Mouse (Mus musculus): ENCODE measurements at regions not wholly inside any gene's neighbourhood (a gene's known extent, or its start where the extent isn't known, plus 50 kb on each side); places are given as distances from the start of the nearest gene placed in this dataset.

- H3K36me3 ChIP-seq (ENCODE audit: control insufficient read depth, insufficient read depth, low read length): no peaks in the 10 kb centered on the region
- WGBS: 64% methylated on average over 5 of the region's 5 CpGs
- no peak overlapping the region for H3K4me3 ChIP-seq (ENCODE audit: low read depth, low read length)
- DNase-seq (ENCODE audit: low spot score) (peak; percentile 50), ATAC-seq (ENCODE audit: low FRiP score, low TSS enrichment) (0 out of 2 replicates have a peak, but pooled peaks have one; percentile 49)
- TF ChIP-seq EP300 (optimal IDR thresholded peaks at IDR 0.05) (no peak), CTCF (IDR thresholded peaks at IDR 0.05; ENCODE audit: low read depth) (no peak)
- no peak overlapping the region for H3K27ac ChIP-seq (replicated peaks)
- no peaks in the 10 kb centered on the region for H3K4me1 ChIP-seq (replicated peaks; ENCODE audit: control insufficient read depth, insufficient read depth)
- H3K9me3 ChIP-seq (ENCODE audit: control insufficient read depth, low read length): no peaks in the 10 kb centered on the region
- H3K4me2 ChIP-seq (replicated peaks; ENCODE audit: low read depth): no peak overlapping the region
- no peak overlapping the region for H3K9ac ChIP-seq (ENCODE audit: low read length)
- H3K27me3 ChIP-seq (ENCODE audit: control insufficient read depth, insufficient read depth, low read length): no peaks in the 10 kb centered on the region
Measured at GRCm38 (mm10) chr14:60495441-60495840, 122.4 kb downstream of the Amer2 start.

GRCm38 (mm10) chr14:60502552-60502951 is 129.5 kb downstream of the Amer2 start:
- ATAC-seq (ENCODE audit: low FRiP score, low TSS enrichment) (no peak), DNase-seq (ENCODE audit: low spot score) (no peak)
- Histone ChIP-seq H3K4me1 (replicated peaks; ENCODE audit: control insufficient read depth, insufficient read depth) (no peaks in the 10 kb centered on the region), H3K36me3 (ENCODE audit: control insufficient read depth, insufficient read depth, low read length) (no peaks in the 10 kb centered on the region), H3K27ac (replicated peaks) (no peak overlapping the region), H3K9ac (ENCODE audit: low read length) (no peak overlapping the region), H3K27me3 (ENCODE audit: control insufficient read depth, insufficient read depth, low read length) (no peaks in the 10 kb centered on the region), H3K4me3 (ENCODE audit: low read depth, low read length) (no peak overlapping the region), H3K4me2 (replicated peaks; ENCODE audit: low read depth) (no peak overlapping the region), H3K9me3 (ENCODE audit: control insufficient read depth, low read length) (no peaks in the 10 kb centered on the region)
- WGBS: 78% methylated on average over 6 of the region's 6 CpGs
- TF ChIP-seq CTCF (IDR thresholded peaks at IDR 0.05; ENCODE audit: low read depth): no peak
- no peak for TF ChIP-seq EP300 (optimal IDR thresholded peaks at IDR 0.05)

GRCm38 (mm10) chr14:60505066-60505465 is 128.7 kb upstream of the Spata13 start:
- Histone ChIP-seq H3K36me3 (ENCODE audit: control insufficient read depth, insufficient read depth, low read length) (no peaks in the 10 kb centered on the region), H3K27ac (replicated peaks) (no peak overlapping the region), H3K4me2 (replicated peaks; ENCODE audit: low read depth) (no peak overlapping the region), H3K4me3 (ENCODE audit: low read depth, low read length) (no peak overlapping the region), H3K9me3 (ENCODE audit: control insufficient read depth, low read length) (no peaks in the 10 kb centered on the region), H3K4me1 (replicated peaks; ENCODE audit: control insufficient read depth, insufficient read depth) (no peaks in the 10 kb centered on the region), H3K27me3 (ENCODE audit: control insufficient read depth, insufficient read depth, low read length) (no peaks in the 10 kb centered on the region), H3K9ac (ENCODE audit: low read length) (no peak overlapping the region)
- DNase-seq (ENCODE audit: low spot score) (no peak), ATAC-seq (ENCODE audit: low FRiP score, low TSS enrichment) (no peak)
- WGBS: 85% methylated on average over 6 of the region's 6 CpGs
- TF ChIP-seq EP300 (optimal IDR thresholded peaks at IDR 0.05): no peak
- TF ChIP-seq CTCF (IDR thresholded peaks at IDR 0.05; ENCODE audit: low read depth): no peak

GRCm38 (mm10) chr14:60506296-60506695 is 127.5 kb upstream of the Spata13 start:
- ATAC-seq (ENCODE audit: low FRiP score, low TSS enrichment) (no peak), DNase-seq (ENCODE audit: low spot score) (no peak)
- no peak for TF ChIP-seq CTCF (IDR thresholded peaks at IDR 0.05; ENCODE audit: low read depth)
- no peak for TF ChIP-seq EP300 (optimal IDR thresholded peaks at IDR 0.05)

GRCm38 (mm10) chr14:60513560-60513959 is 120.2 kb upstream of the Spata13 start:
- H3K27me3 ChIP-seq (ENCODE audit: control insufficient read depth, insufficient read depth, low read length): no peaks in the 10 kb centered on the region
- no peaks in the 10 kb centered on the region for H3K36me3 ChIP-seq (ENCODE audit: control insufficient read depth, insufficient read depth, low read length)
- H3K27ac ChIP-seq (replicated peaks): no peak overlapping the region
- no peak overlapping the region for H3K4me2 ChIP-seq (replicated peaks; ENCODE audit: low read depth)
- H3K4me3 ChIP-seq (ENCODE audit: low read depth, low read length): no peak overlapping the region
- no peak overlapping the region for H3K9ac ChIP-seq (ENCODE audit: low read length)
- no peaks in the 10 kb centered on the region for H3K9me3 ChIP-seq (ENCODE audit: control insufficient read depth, low read length)
- peak; percentile 56 for DNase-seq (ENCODE audit: low spot score)
- no peaks in the 10 kb centered on the region for H3K4me1 ChIP-seq (replicated peaks; ENCODE audit: control insufficient read depth, insufficient read depth)
- peak; percentile 85 for TF ChIP-seq CTCF (IDR thresholded peaks at IDR 0.05; ENCODE audit: low read depth)
- no peak for TF ChIP-seq EP300 (optimal IDR thresholded peaks at IDR 0.05)
- WGBS: 22% methylated on average over 8 of the region's 8 CpGs
- no peak for ATAC-seq (ENCODE audit: low FRiP score, low TSS enrichment)

More at GRCm38 (mm10) chr14:60506296-60506695, 127.5 kb upstream of the Spata13 start:
- Histone ChIP-seq H3K9me3 (ENCODE audit: control insufficient read depth, low read length) (no peaks in the 10 kb centered on the region), H3K4me1 (replicated peaks; ENCODE audit: control insufficient read depth, insufficient read depth) (no peaks in the 10 kb centered on the region), H3K27ac (replicated peaks) (no peak overlapping the region), H3K4me3 (ENCODE audit: low read depth, low read length) (no peak overlapping the region), H3K27me3 (ENCODE audit: control insufficient read depth, insufficient read depth, low read length) (no peaks in the 10 kb centered on the region), H3K36me3 (ENCODE audit: control insufficient read depth, insufficient read depth, low read length) (no peaks in the 10 kb centered on the region), H3K9ac (ENCODE audit: low read length) (no peak overlapping the region), H3K4me2 (replicated peaks; ENCODE audit: low read depth) (no peak overlapping the region)
- WGBS: 49% methylated on average over 12 of the region's 12 CpGs

GRCm38 (mm10) chr14:60515094-60515786 is 118.6 kb upstream of the Spata13 start:
- Histone ChIP-seq H3K36me3 (ENCODE audit: control insufficient read depth, insufficient read depth, low read length) (no peaks in the 10 kb centered on the region), H3K9me3 (ENCODE audit: control insufficient read depth, low read length) (no peaks in the 10 kb centered on the region), H3K27me3 (ENCODE audit: control insufficient read depth, insufficient read depth, low read length) (no peaks in the 10 kb centered on the region), H3K4me1 (replicated peaks; ENCODE audit: control insufficient read depth, insufficient read depth) (no peaks in the 10 kb centered on the region), H3K4me2 (replicated peaks; ENCODE audit: low read depth) (no peak overlapping the region), H3K27ac (replicated peaks) (no peak overlapping the region), H3K4me3 (ENCODE audit: low read depth, low read length) (no peak overlapping the region), H3K9ac (ENCODE audit: low read length) (no peak overlapping the region)
- ATAC-seq (ENCODE audit: low FRiP score, low TSS enrichment) (no peak), DNase-seq (ENCODE audit: low spot score) (no peak)
- no peak for TF ChIP-seq EP300 (optimal IDR thresholded peaks at IDR 0.05)
- TF ChIP-seq CTCF (IDR thresholded peaks at IDR 0.05; ENCODE audit: low read depth): no peak
- 76% methylated on average over 12 of the region's 12 CpGs for WGBS
